Mouse (Mus musculus): Measurements from ENCODE around the gene Hist1h3i. TPM values are rescaled to one million over a fixed set of nuclear protein-coding genes. Genes with fewer than 3 reads are reported as not detected.
"Not testable (repeated sequence)": the region's sequence is repeated elsewhere in the genome, so short reads cannot be mapped to it uniquely, and the experiment has no call there.

Hist1h3i gene
- polyA plus RNA-seq, 1 experiment from 2014 or later = 124 TPM

GRCm38 (mm10) chr13:21803058-21803457, 19.9 kb upstream of the Hist1h3i start:
- H3K4me3 ChIP-seq (ENCODE audit: low read length); H3K9me3 ChIP-seq (ENCODE audit: control insufficient read depth, low read length); H3K27ac ChIP-seq (ENCODE audit: low read length); H3K36me3 ChIP-seq (ENCODE audit: control insufficient read depth, insufficient read depth, low read length); H3K4me2 ChIP-seq (ENCODE audit: low read depth, low read length); H3K4me1 ChIP-seq (replicated peaks; ENCODE audit: control insufficient read depth, insufficient read depth, low read length); H3K27me3 ChIP-seq (ENCODE audit: control insufficient read depth, insufficient read depth, low read depth, low read length); H3K9ac ChIP-seq (ENCODE audit: low read length): not testable (repeated sequence)
- peak; percentile 80 for ATAC-seq (ENCODE audit: low read depth)
- no CpG with 5 or more reads among the region's 4 CpGs for WGBS

- not testable (repeated sequence) for H3K4me1 ChIP-seq (replicated peaks; ENCODE audit: control insufficient read depth, insufficient read depth, low read length); H3K9ac ChIP-seq (ENCODE audit: low read length); H3K4me3 ChIP-seq (ENCODE audit: low read length); H3K9me3 ChIP-seq (ENCODE audit: control insufficient read depth, low read length); H3K27me3 ChIP-seq (ENCODE audit: control insufficient read depth, insufficient read depth, low read depth, low read length); H3K36me3 ChIP-seq (ENCODE audit: control insufficient read depth, insufficient read depth, low read length); H3K27ac ChIP-seq (ENCODE audit: low read length); ATAC-seq (ENCODE audit: low read depth); H3K4me2 ChIP-seq (ENCODE audit: low read depth, low read length)
Measured at GRCm38 (mm10) chr13:21797163-21797562, 14.0 kb upstream of the Hist1h3i start.

- 90% methylated on average over 7 of the region's 7 CpGs for WGBS
- H3K27me3 ChIP-seq (ENCODE audit: control insufficient read depth, insufficient read depth, low read depth, low read length) = no peaks in the 10 kb centered on the region
- H3K4me2 ChIP-seq (ENCODE audit: low read depth, low read length) = no peak overlapping the region
- H3K4me1 ChIP-seq (replicated peaks; ENCODE audit: control insufficient read depth, insufficient read depth, low read length) = peaks cover 2% of the 10 kb centered on the region
- no peak overlapping the region for H3K9ac ChIP-seq (ENCODE audit: low read length)
- no peak for ATAC-seq (ENCODE audit: low read depth)
- no peak overlapping the region for H3K27ac ChIP-seq (ENCODE audit: low read length)
- no peaks in the 10 kb centered on the region for H3K36me3 ChIP-seq (ENCODE audit: control insufficient read depth, insufficient read depth, low read length)
- H3K9me3 ChIP-seq (ENCODE audit: control insufficient read depth, low read length) = no peaks in the 10 kb centered on the region
- H3K4me3 ChIP-seq (ENCODE audit: low read length) = no peak overlapping the region
Measured at GRCm38 (mm10) chr13:21795584-21795983, 12.4 kb upstream of the Hist1h3i start.

- 10% methylated on average over 17 of the region's 18 CpGs for WGBS
- peaks cover 16% of the 10 kb centered on the region for H3K4me1 ChIP-seq (replicated peaks; ENCODE audit: control insufficient read depth, insufficient read depth, low read length)
- no peaks in the 10 kb centered on the region for H3K9me3 ChIP-seq (ENCODE audit: control insufficient read depth, low read length)
- peak overlapping the region; percentile 46 for H3K9ac ChIP-seq (ENCODE audit: low read length)
- peak overlapping the region; percentile 35 for H3K4me3 ChIP-seq (ENCODE audit: low read length)
- peak overlapping the region; percentile 55 for H3K27ac ChIP-seq (ENCODE audit: low read length)
- H3K4me2 ChIP-seq (ENCODE audit: low read depth, low read length) = peak overlapping the region; percentile 50
- H3K36me3 ChIP-seq (ENCODE audit: control insufficient read depth, insufficient read depth, low read length) = no peaks in the 10 kb centered on the region
- H3K27me3 ChIP-seq (ENCODE audit: control insufficient read depth, insufficient read depth, low read depth, low read length) = no peaks in the 10 kb centered on the region
- no peak for ATAC-seq (ENCODE audit: low read depth)
Measured at GRCm38 (mm10) chr13:21790601-21791283, 7.6 kb upstream of the Hist1h3i start.

- no peak for ATAC-seq (ENCODE audit: low read depth)
- H3K27me3 ChIP-seq (ENCODE audit: control insufficient read depth, insufficient read depth, low read depth, low read length) = no peaks in the 10 kb centered on the region
- no peak overlapping the region for H3K4me2 ChIP-seq (ENCODE audit: low read depth, low read length)
- no peaks in the 10 kb centered on the region for H3K36me3 ChIP-seq (ENCODE audit: control insufficient read depth, insufficient read depth, low read length)
- no peak overlapping the region for H3K9ac ChIP-seq (ENCODE audit: low read length)
- no peak overlapping the region for H3K4me3 ChIP-seq (ENCODE audit: low read length)
- H3K4me1 ChIP-seq (replicated peaks; ENCODE audit: control insufficient read depth, insufficient read depth, low read length) = peaks cover 18% of the 10 kb centered on the region
- no peaks in the 10 kb centered on the region for H3K9me3 ChIP-seq (ENCODE audit: control insufficient read depth, low read length)
- no peak overlapping the region for H3K27ac ChIP-seq (ENCODE audit: low read length)
- 45% methylated on average over 6 of the region's 6 CpGs for WGBS
Measured at GRCm38 (mm10) chr13:21789925-21790324, 6.8 kb upstream of the Hist1h3i start.

- H3K4me1 ChIP-seq (replicated peaks; ENCODE audit: control insufficient read depth, insufficient read depth, low read length) = peaks cover 27% of the 10 kb centered on the region
- no peaks in the 10 kb centered on the region for H3K36me3 ChIP-seq (ENCODE audit: control insufficient read depth, insufficient read depth, low read length)
- no peaks in the 10 kb centered on the region for H3K27me3 ChIP-seq (ENCODE audit: control insufficient read depth, insufficient read depth, low read depth, low read length)
- peak overlapping the region; percentile 84 for H3K27ac ChIP-seq (ENCODE audit: low read length)
- ATAC-seq (ENCODE audit: low read depth) = peak; percentile 10; the same call in 1 of the 2 replicates
- WGBS = 21% methylated on average over 13 of the region's 21 CpGs
- peak overlapping the region; percentile 54 for H3K9ac ChIP-seq (ENCODE audit: low read length)
- peak overlapping the region; percentile 37 for H3K4me3 ChIP-seq (ENCODE audit: low read length)
- peak overlapping the region; percentile 48 for H3K4me2 ChIP-seq (ENCODE audit: low read depth, low read length)
- H3K9me3 ChIP-seq (ENCODE audit: control insufficient read depth, low read length) = no peaks in the 10 kb centered on the region
Measured at GRCm38 (mm10) chr13:21787760-21788593, 4.8 kb upstream of the Hist1h3i start.

- not testable (repeated sequence) for H3K9me3 ChIP-seq (ENCODE audit: control insufficient read depth, low read length); H3K27me3 ChIP-seq (ENCODE audit: control insufficient read depth, insufficient read depth, low read depth, low read length); H3K36me3 ChIP-seq (ENCODE audit: control insufficient read depth, insufficient read depth, low read length)
- Histone ChIP-seq H3K4me2 (ENCODE audit: low read depth, low read length) (peak within 1 kb of the TSS; percentile 62), H3K9ac (ENCODE audit: low read length) (peak within 1 kb of the TSS; percentile 64), H3K4me3 (ENCODE audit: low read length) (peak within 1 kb of the TSS; percentile 47), H3K4me1 (replicated peaks; ENCODE audit: control insufficient read depth, insufficient read depth, low read length) (peaks cover 32% of the 10 kb centered on the region), H3K27ac (ENCODE audit: low read length) (peak within 1 kb of the TSS; percentile 91)
- WGBS = under 1% methylated on average over 33 of the region's 63 CpGs
- peak; percentile 93 for ATAC-seq (ENCODE audit: low read depth)
Measured at GRCm38 (mm10) chr13:21786899-21787629, 3.9 kb upstream of the Hist1h3i start, which contains the start of the genes Hist1h2an and Hist1h2bp. Gene Hist1h2an (minus strand): TSS chr13:21787218. Gene Hist1h2bp (plus strand): TSS chr13:21787461.

GRCm38 (mm10) chr13:21786189-21786898, 3.2 kb upstream of the Hist1h3i start:
- peak overlapping the region; percentile 91 for H3K27ac ChIP-seq (ENCODE audit: low read length)
- H3K9me3 ChIP-seq (ENCODE audit: control insufficient read depth, low read length) = no peaks in the 10 kb centered on the region
- H3K36me3 ChIP-seq (ENCODE audit: control insufficient read depth, insufficient read depth, low read length) = no peaks in the 10 kb centered on the region
- peak overlapping the region; percentile 47 for H3K4me3 ChIP-seq (ENCODE audit: low read length)
- no peaks in the 10 kb centered on the region for H3K27me3 ChIP-seq (ENCODE audit: control insufficient read depth, insufficient read depth, low read depth, low read length)
- ATAC-seq (ENCODE audit: low read depth) = no peak
- H3K4me1 ChIP-seq (replicated peaks; ENCODE audit: control insufficient read depth, insufficient read depth, low read length) = peaks cover 33% of the 10 kb centered on the region
- peak overlapping the region; percentile 64 for H3K9ac ChIP-seq (ENCODE audit: low read length)
- peak overlapping the region; percentile 62 for H3K4me2 ChIP-seq (ENCODE audit: low read depth, low read length)
- 1% methylated on average over 8 of the region's 8 CpGs for WGBS
